Mouse (Mus musculus) CH12.LX (cell line): ENCODE data around the gene Capza2. TPM values are rescaled to one million over a fixed set of nuclear protein-coding genes. Genes with fewer than 3 reads are reported as not detected.

Experiments used
- DNase-seq: peaks from one replicate; pipeline ENCODE4 v3.0.0-alpha.2; 2013; ENCODE audit errors: extremely low read depth
- H3K27ac ChIP-seq: 2 replicates; pipeline ENCODE4 v1.5.1; 2012; ENCODE audit warnings: low read depth, mild to moderate bottlenecking, control low read depth, moderate library complexity; ENCODE audit not compliant: insufficient read depth
- H3K27me3 ChIP-seq: replicated peaks from 2 replicates; pipeline ENCODE3; 2012; ENCODE audit warnings: inconsistent platforms
- H3K36me3 ChIP-seq, 2 experiments: replicated peaks in 1 of 2; 2 replicates each; pipeline versions ENCODE3 to v1.6.1; 2012; ENCODE audit warnings: inconsistent platforms in 1 of 2, low read length in 1 of 2, mild to moderate bottlenecking in 1 of 2, mixed read lengths in 1 of 2, moderate library complexity in 1 of 2; ENCODE audit not compliant: control insufficient read depth in 1 of 2, insufficient read depth in 1 of 2
- H3K4me1 ChIP-seq, 2 experiments: 2 replicates each; pipeline ENCODE4 v1.6.1; 2012; ENCODE audit warnings: inconsistent platforms in 1 of 2, moderate library complexity in 1 of 2; ENCODE audit not compliant: insufficient read depth in 2 of 2, control insufficient read depth in 1 of 2
- H3K4me2 ChIP-seq: 2 replicates; pipeline ENCODE4 v1.6.1; 2012; ENCODE audit warnings: low read depth, mild to moderate bottlenecking, control low read depth; ENCODE audit not compliant: poor library complexity, insufficient read depth, severe bottlenecking
- H3K4me3 ChIP-seq, 3 experiments: fragments of 150-350 bp in 1 of 3; sonication (generic) in 1 of 3; replicated peaks in 1 of 3; 2 replicates each; pipeline versions ENCODE3 to v1.5.1; 2011 to 2012; ENCODE audit warnings: low read depth in 2 of 3, low read length in 2 of 3, mild to moderate bottlenecking in 2 of 3, moderate library complexity in 2 of 3, control low read depth in 1 of 3, improper control_type of control experiment in 1 of 3, inconsistent platforms in 1 of 3, mixed read lengths in 1 of 3; ENCODE audit not compliant: poor library complexity in 1 of 3
- H3K79me2 ChIP-seq: replicated peaks from 2 replicates; pipeline ENCODE4 v1.6.1; 2012; ENCODE audit warnings: mild to moderate bottlenecking, moderate library complexity; ENCODE audit not compliant: control insufficient read depth, poor library complexity, insufficient read depth, severe bottlenecking; ENCODE audit errors: extremely low read depth
- H3K9ac ChIP-seq: 2 replicates; pipeline ENCODE4 v1.6.1; 2012; ENCODE audit warnings: low read depth, mild to moderate bottlenecking, control low read depth, moderate library complexity; ENCODE audit not compliant: insufficient read depth
- H3K9me3 ChIP-seq: replicated peaks from 2 replicates; pipeline ENCODE3; 2012; ENCODE audit warnings: low read length, inconsistent platforms, mixed read lengths
- CHD1 ChIP-seq: IDR thresholded peaks from 2 replicates; pipeline ENCODE4 v1.6.1; 2012; ENCODE audit warnings: low read depth, low read length, improper control_type of control experiment, inconsistent platforms
- E2F4 ChIP-seq: IDR thresholded peaks from 2 replicates; pipeline ENCODE4 v1.6.1; 2011; ENCODE audit warnings: low read depth, low read length, improper control_type of control experiment; ENCODE audit not compliant: insufficient replicate concordance
- ELF1 ChIP-seq: IDR thresholded peaks from 2 replicates; pipeline ENCODE4 v1.6.1; 2014; ENCODE audit warnings: low read depth, mild to moderate bottlenecking, inconsistent platforms, low read length, improper control_type of control experiment
- EP300 ChIP-seq: IDR thresholded peaks from 2 replicates; pipeline ENCODE4 v1.6.1; 2011; ENCODE audit warnings: low read length, improper control_type of control experiment
- GABPA ChIP-seq: IDR thresholded peaks from 2 replicates; pipeline ENCODE4 v1.6.1; 2012; ENCODE audit warnings: low read depth, low read length, improper control_type of control experiment, inconsistent platforms; ENCODE audit not compliant: insufficient replicate concordance
- HCFC1 ChIP-seq: IDR thresholded peaks from 2 replicates; pipeline ENCODE4 v1.6.1; 2012; ENCODE audit warnings: low read depth, mild to moderate bottlenecking, inconsistent platforms, low read length, improper control_type of control experiment
- JUND ChIP-seq: conservative IDR thresholded peaks from 2 replicates; pipeline ENCODE4 v1.6.1; 2011; ENCODE audit warnings: low read depth, low read length, improper control_type of control experiment
- POLR2A ChIP-seq: IDR thresholded peaks from 2 replicates; pipeline ENCODE4 v1.6.1; 2011; ENCODE audit warnings: low read depth, mild to moderate bottlenecking, improper control_type of control experiment, low read length
- POLR2AphosphoS2 ChIP-seq: IDR thresholded peaks from 2 replicates; pipeline ENCODE4 v1.6.1; 2011; ENCODE audit warnings: low read depth, low read length, improper control_type of control experiment
- SIN3A ChIP-seq: IDR thresholded peaks from 2 replicates; pipeline ENCODE4 v1.6.1; 2012; ENCODE audit warnings: low read length, improper control_type of control experiment, inconsistent platforms
- UBTF ChIP-seq: IDR thresholded peaks from 2 replicates; pipeline ENCODE4 v1.6.1; 2012; ENCODE audit warnings: low read depth, mild to moderate bottlenecking, inconsistent platforms, low read length, improper control_type of control experiment, moderate library complexity
- USF1 ChIP-seq: IDR thresholded peaks from 2 replicates; pipeline ENCODE4 v1.6.1; 2014; ENCODE audit warnings: low read depth, mild to moderate bottlenecking, inconsistent platforms, low read length, improper control_type of control experiment
- USF2 ChIP-seq: conservative IDR thresholded peaks from 2 replicates; pipeline ENCODE4 v1.6.1; 2011; ENCODE audit warnings: low read depth, low read length, improper control_type of control experiment
- ZKSCAN1 ChIP-seq: IDR thresholded peaks from 2 replicates; pipeline ENCODE4 v1.6.1; 2012; ENCODE audit warnings: low read depth, inconsistent platforms, low read length, improper control_type of control experiment, borderline replicate concordance
- dilution Hi-C: fragments of 300-500 bp; cut with MboI; formaldehyde crosslinking; loops from 2 replicates; pipeline ENCODE4 v1.14.3; 2020; ENCODE audit warnings: low sequenced_read_pairs; ENCODE audit not compliant: extremely low pct_unique_long_range_greater_than_20kb, extremely low pct_ligation_motif_present
- in situ Hi-C: fragments of 300-500 bp; cut with MboI; formaldehyde crosslinking; loops from 3 replicates; pipeline ENCODE4 v1.14.3; 2019; ENCODE audit warnings: low sequenced_read_pairs, low pct_ligation_motif_present, low pct_unique_long_range_greater_than_20kb, mixed read lengths
- polyA plus RNA-seq: library from polyadenylated mRNA; unstranded; fragments of >175 nt; gene quantifications from 2 replicates; pipeline ENCODE4 v1.2.1, GENCODE M21; 2012; ENCODE audit warnings: low read depth; ENCODE audit not compliant: insufficient read length
- total RNA-seq, 2 experiments: library from RNA; depleted of rRNA; stranded (reverse); fragments of 300-350 nt in 1 of 2; fragments of >200 nt in 1 of 2; gene quantifications; 2 replicates each; pipeline ENCODE4 v1.2.3; 2012 to 2014

Capza2 gene
- total and polyA plus RNA-seq, 3 experiments = 64.9 to 277 (median 171) TPM

GRCm38 (mm10) chr6:17637205-17638203 lies 1.5 kb downstream of the Capza2 start:
- TF ChIP-seq SIN3A = peak; percentile 59; the same call in 1 of the 2 replicates
- TF ChIP-seq UBTF = peak; percentile 63; the same call in 1 of the 2 replicates
- no peak for TF ChIP-seq POLR2A
- TF ChIP-seq USF1 = no peak
- TF ChIP-seq EP300 = no peak
- TF ChIP-seq GABPA = no peak
- TF ChIP-seq CHD1 = peak; percentile 47; the same call in 1 of the 2 replicates
- TF ChIP-seq, all 38 proteins: peak for 3
- H3K4me3 ChIP-seq = peak overlapping the region; percentile 73 to 79 (median 73)
- dilution Hi-C loops = no loop called here
- peaks cover 2 to 11% of the 10 kb centered on the region in 2 experiments for H3K36me3 ChIP-seq
- H3K79me2 ChIP-seq = peaks cover 35% of the 10 kb centered on the region
- peak overlapping the region; percentile 98 for H3K4me2 ChIP-seq
- peak; percentile 53 for DNase-seq
- peak overlapping the region; percentile 18; the same call in 1 of the 2 replicates for H3K27ac ChIP-seq
- H3K9ac ChIP-seq = peak overlapping the region; percentile 98
- in situ Hi-C loops = no loop called here
- no peaks in the 10 kb centered on the region for H3K27me3 ChIP-seq
- peaks cover 6 to 49% of the 10 kb centered on the region in 2 experiments; a peak in 3 of 4 replicates for H3K4me1 ChIP-seq
- H3K9me3 ChIP-seq = peaks cover 4% of the 10 kb centered on the region

DNA sequence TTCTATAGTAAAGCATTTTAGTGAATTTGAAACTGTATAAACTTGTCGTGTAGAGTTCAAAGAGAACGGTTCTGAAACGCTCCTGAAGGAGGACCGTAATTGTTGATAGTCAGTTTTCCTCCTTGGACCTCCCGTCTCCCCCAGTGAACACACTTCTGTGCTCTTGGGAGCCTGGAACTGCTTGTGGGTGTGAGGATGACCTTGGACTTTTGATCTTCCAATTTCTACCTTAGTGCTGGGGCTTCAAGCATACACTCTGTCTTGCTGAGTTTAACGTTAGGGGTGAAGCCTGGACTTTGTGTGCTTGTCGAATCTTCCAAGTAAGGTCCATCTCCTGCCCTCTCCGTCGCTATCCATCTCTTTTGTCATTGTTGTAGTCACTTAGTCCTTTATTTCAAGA lies 4.0 kb downstream of the Capza2 start:
- Histone ChIP-seq H3K27ac (no peak overlapping the region), H3K4me3 (no peak overlapping the region), H3K79me2 (peaks cover 54% of the 10 kb centered on the region), H3K27me3 (no peaks in the 10 kb centered on the region), H3K4me1 (peaks cover 3 to 53% of the 10 kb centered on the region in 2 experiments; a peak in 3 of 4 replicates), H3K9ac (no peak overlapping the region), H3K36me3 (peaks cover 2 to 15% of the 10 kb centered on the region in 2 experiments), H3K9me3 (peaks cover 4% of the 10 kb centered on the region), H3K4me2 (no peak overlapping the region)
- in situ Hi-C loops = no loop called here
- dilution Hi-C loops = no loop called here
- DNase-seq = no peak
- TF ChIP-seq POLR2A (no peak), USF2 (no peak), EP300 (no peak)

GRCm38 (mm10) chr6:17642739-17643138 lies 6.7 kb downstream of the Capza2 start:
- Histone ChIP-seq H3K27me3 (no peaks in the 10 kb centered on the region), H3K4me1 (peaks cover 9 to 59% of the 10 kb centered on the region in 2 experiments; a peak in 3 of 4 replicates), H3K4me2 (no peak overlapping the region), H3K27ac (no peak overlapping the region), H3K9me3 (peaks cover 4% of the 10 kb centered on the region), H3K36me3 (peaks cover 2 to 27% of the 10 kb centered on the region in 2 experiments), H3K4me3 (no peak overlapping the region), H3K9ac (no peak overlapping the region), H3K79me2 (peaks cover 65% of the 10 kb centered on the region)
- in situ Hi-C loops (no loop called here), dilution Hi-C loops (no loop called here)
- DNase-seq = no peak
- TF ChIP-seq POLR2AphosphoS2 (no peak), CHD1 (no peak), POLR2A (no peak), E2F4 (no peak), ELF1 (no peak), JUND (no peak), HCFC1 (no peak), GABPA (no peak), ZKSCAN1 (no peak)
